Mouse (Mus musculus) right cerebral cortex, postnatal 36 days (tissue): ENCODE results near the gene Src.
"Not testable (repeated sequence)": the region's sequence is repeated elsewhere in the genome, so short reads cannot be mapped to it uniquely, and the experiment has no call there.

Experiments
- DNase-seq, 2 experiments: peaks; one replicate each; pipeline ENCODE4 v3.0.0; 2022; ENCODE audit warnings: low spot score in 2 of 2, mixed read lengths in 1 of 2

The Src gene

GRCm38 (mm10) chr2:157418206-157418605, at the start of gene Src:
Gene Src (plus strand): TSS chr2:157418444.
- no peak for DNase-seq

- no peak for DNase-seq
These were observed 46.5 kb upstream of the Src start for GRCm38 (mm10) chr2:157371696-157372095.

GRCm38 (mm10) chr2:157373681-157374080, 44.6 kb upstream of the Src start:
- no peak for DNase-seq

GRCm38 (mm10) chr2:157375051-157375450, 43.2 kb upstream of the Src start:
- no peak for DNase-seq

- no peak for DNase-seq
These were observed 42.2 kb upstream of the Src start for GRCm38 (mm10) chr2:157375794-157376757.

GRCm38 (mm10) chr2:157376995-157377394, 41.2 kb upstream of the Src start:
- DNase-seq = no peak

- no peak for DNase-seq
These were observed 33.4 kb upstream of the Src start for GRCm38 (mm10) chr2:157384836-157385235.

GRCm38 (mm10) chr2:157388901-157389590, 29.2 kb upstream of the Src start:
- not testable (repeated sequence) for DNase-seq

GRCm38 (mm10) chr2:157389591-157389921, 28.7 kb upstream of the Src start:
- no peak for DNase-seq

GRCm38 (mm10) chr2:157392331-157392730, 25.9 kb upstream of the Src start:
- no peak for DNase-seq

GRCm38 (mm10) chr2:157393549-157393948, 24.7 kb upstream of the Src start:
- no peak for DNase-seq

- no peak for DNase-seq
These were observed 23.4 kb upstream of the Src start for GRCm38 (mm10) chr2:157394868-157395267.

GRCm38 (mm10) chr2:157395371-157395770, 22.9 kb upstream of the Src start:
- DNase-seq = no peak

GRCm38 (mm10) chr2:157395960-157396359, 22.3 kb upstream of the Src start:
- DNase-seq = no peak

GRCm38 (mm10) chr2:157397376-157397775, 20.9 kb upstream of the Src start:
- no peak for DNase-seq

GRCm38 (mm10) chr2:157398539-157398938, 19.7 kb upstream of the Src start:
- no peak for DNase-seq

- DNase-seq = no peak
These were observed 18.4 kb upstream of the Src start for GRCm38 (mm10) chr2:157399797-157400196.

- no peak for DNase-seq
These were observed 17.8 kb upstream of the Src start for GRCm38 (mm10) chr2:157400491-157400890.

- no peak for DNase-seq
These were observed 17.0 kb upstream of the Src start for GRCm38 (mm10) chr2:157401261-157401660.

- DNase-seq = no peak
These were observed 10.6 kb upstream of the Src start for GRCm38 (mm10) chr2:157407596-157407995.

GRCm38 (mm10) chr2:157409793-157410533, 8.3 kb upstream of the Src start:
- peak; percentile 71 to 81 for DNase-seq

- no peak for DNase-seq
These were observed 7.0 kb upstream of the Src start for GRCm38 (mm10) chr2:157411151-157411693.
